Mouse (Mus musculus): ENCODE measurements around the gene Gm20388.

GRCm38 (mm10) chr8:124284333-124284711 lies 4373.7 kb downstream of the Gm20388 start:
- TF ChIP-seq CTCF (IDR thresholded peaks at IDR 0.05; ENCODE audit: insufficient read depth, low read depth, low read length) (no peak), POLR2A (IDR thresholded peaks at IDR 0.05; ENCODE audit: insufficient read depth, low read depth, low read length) (no peak)

All from olfactory bulb, adult 2 months (tissue).